Mouse (Mus musculus) induced T-regulatory cell, adult 2 months (primary cell): ENCODE results near the gene Aldh16a1.

Source experiments
- DNase-seq: peaks from one replicate; pipeline ENCODE4 v3.0.0-alpha.2; 2012; ENCODE audit warnings: low read depth

Aldh16a1 gene

DNA sequence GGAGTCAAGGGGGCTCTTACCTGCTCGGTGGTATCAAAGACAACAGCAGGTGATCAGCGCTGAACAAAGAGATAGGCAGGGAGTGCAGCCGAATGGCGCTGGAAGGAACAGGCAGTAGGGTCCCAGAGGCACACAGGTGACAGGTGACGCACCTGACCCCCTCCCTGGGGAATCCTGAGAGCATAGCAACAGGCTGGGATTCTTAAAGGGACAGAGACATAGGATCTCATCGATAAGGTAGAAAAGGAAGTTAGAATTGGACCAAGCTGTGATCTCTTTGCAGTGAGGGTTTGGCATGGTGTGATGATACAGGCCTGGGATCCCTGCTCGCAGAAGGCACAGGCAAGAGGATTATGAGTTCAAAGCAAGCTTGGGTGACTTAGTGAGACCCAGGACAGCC is 25.1 kb upstream of the Aldh16a1 start, which contains the start of gene Gfy:
Gene Gfy (minus strand): TSS at position 101 of the 400 bp plus-strand sequence.
- DNase-seq = no peak

DNA sequence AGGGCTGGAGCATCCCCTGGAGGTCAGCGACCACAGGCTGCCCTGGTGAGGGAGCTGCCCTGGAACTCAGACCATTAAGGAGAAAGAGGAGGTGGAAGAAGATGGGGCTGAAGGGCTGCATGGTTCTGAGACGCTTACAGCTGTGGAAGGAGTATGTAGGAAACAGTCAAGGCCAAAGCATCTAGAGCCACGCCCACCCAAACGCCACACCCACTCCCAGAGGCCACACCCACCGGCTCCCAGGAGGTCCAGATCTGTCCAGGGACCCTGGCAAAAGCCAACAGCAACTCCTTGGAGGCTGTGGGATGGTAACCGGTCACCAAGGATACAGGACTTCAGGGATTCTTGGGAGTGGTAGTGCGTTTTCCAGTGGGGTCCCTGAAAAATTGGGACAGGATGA is 24.2 kb upstream of the Aldh16a1 start:
- peak; percentile 36 for DNase-seq

DNA sequence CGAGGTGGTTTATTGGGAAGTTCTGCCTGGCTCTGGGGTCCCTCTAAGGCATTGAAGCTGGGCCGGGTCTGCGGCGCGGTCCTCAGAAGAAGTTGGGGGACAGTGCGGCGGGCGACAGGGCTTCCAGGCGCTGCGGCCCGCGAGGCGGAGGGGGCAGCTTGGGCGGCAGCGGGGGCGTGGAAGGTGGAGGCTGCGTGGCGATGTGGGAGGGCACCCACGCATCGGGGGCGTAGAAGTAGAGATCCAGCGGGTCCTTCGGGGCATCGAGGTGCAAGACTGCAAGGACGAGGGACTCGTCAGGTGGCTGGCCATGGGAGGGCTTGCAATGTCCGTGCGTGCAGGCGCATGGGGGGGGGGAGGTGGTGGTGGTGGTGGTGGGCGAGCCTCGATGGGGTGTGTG is 22.0 kb upstream of the Aldh16a1 start:
- DNase-seq = no peak

DNA sequence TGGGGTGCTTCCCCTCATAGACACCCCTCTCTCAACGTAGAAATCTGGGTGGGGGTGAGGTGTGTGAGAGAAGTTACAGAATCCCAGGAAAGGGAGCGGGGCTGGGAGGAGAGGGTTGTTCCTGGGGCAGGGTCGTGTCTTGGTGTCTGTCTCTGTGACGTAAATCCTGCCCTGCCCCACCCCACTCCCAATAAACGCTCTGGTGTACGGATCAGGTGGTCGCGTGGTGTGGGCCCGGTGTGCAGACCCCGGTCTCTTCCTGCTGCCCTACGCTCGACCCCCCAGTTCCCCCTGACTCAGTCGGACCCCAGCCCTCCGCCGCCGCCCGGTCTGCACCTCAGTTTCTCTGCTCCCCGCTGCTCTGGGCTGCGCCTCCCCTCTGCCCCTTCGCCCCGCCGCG is 21.5 kb upstream of the Aldh16a1 start:
- no peak for DNase-seq

DNA sequence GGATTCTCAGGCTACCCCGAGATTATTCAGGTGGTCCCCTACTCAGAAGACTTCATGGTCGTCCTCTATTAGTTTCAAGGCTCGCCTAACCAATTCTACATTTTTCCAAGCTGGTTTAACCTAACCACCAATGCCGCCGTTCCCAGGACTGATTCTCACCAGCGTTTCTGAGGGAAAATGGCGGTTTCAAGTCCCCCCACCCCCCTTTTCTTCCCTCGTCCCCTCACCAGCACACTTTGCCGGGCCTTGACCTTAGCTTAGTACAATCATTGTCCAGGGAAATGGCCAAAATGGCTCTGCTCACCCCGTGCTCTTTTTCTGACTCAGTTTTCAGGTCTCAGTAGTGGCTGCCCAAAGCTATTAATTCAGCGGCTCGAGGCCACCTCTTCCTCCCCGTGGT is 21.0 kb upstream of the Aldh16a1 start:
- no peak for DNase-seq

DNA sequence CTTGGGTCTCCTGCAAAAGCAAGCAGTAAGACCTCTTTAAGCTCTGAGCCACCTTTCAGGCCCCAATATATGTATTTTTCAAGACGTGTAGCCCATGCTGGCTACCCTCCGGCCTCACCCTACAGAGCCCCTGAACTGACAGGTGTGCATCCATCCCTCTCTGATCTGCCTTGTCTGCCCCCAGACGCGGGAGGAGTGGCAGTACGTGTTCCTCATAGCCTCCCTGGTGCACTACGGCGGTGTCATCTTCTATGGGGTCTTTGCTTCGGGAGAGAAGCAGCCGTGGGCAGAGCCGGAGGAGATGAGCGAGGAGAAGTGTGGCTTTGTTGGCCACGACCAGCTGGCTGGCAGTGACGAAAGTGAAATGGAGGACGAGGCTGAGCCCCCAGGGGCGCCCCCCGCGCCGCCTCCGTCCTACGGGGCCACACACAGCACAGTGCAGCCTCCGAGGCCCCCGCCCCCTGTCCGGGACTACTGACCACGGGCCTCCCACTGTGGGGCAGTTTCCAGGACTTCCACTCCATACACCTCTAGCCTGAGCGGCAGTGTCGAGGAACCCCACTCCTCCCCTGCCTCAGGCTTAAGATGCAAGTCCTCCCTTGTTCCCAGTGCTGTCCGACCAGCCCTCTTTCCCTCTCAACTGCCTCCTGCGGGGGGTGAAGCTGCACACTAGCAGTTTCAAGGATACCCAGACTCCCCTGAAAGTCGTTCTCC is 20.3 kb upstream of the Aldh16a1 start:
- DNase-seq = no peak

DNA sequence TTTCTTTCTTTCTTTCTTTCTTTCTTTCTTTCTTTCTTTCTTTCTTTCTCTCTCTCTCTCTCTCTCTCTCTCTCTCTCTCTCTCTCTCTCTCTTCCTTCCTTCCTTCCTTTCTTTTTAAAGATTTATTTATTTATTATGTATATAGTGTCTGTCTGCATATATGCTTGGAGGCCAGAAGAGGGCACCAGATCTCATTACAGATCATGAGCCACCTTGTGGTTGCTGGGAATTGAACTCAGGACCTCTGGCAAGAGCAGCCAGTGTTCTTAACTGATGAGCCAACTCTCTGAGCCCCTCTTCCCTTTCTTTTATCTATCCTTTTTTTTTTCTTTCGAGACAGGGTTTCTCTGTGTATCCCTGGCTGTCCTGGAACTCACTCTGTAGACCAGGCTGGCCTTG is 19.4 kb upstream of the Aldh16a1 start:
- peak; percentile 80 for DNase-seq

DNA sequence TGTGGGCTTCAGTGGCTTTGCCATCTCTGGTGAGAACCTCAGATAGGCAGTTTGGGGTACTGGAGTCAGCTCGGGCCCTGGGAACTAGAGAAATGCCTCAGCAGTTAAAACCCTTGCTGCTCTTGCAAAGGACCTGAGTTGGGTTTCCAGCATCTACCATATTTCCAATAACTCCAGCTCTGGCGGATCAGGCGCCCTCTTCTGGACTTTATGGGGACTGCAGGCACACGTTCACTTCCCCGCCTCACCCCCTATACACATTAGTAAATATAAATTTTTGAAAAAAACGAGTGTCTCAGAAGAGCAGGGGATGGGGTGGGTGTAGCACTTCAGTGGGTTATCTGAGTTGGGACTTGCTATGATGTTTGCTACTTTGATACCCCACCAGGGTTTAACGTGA is 18.6 kb upstream of the Aldh16a1 start:
- peak; percentile 75 for DNase-seq

DNA sequence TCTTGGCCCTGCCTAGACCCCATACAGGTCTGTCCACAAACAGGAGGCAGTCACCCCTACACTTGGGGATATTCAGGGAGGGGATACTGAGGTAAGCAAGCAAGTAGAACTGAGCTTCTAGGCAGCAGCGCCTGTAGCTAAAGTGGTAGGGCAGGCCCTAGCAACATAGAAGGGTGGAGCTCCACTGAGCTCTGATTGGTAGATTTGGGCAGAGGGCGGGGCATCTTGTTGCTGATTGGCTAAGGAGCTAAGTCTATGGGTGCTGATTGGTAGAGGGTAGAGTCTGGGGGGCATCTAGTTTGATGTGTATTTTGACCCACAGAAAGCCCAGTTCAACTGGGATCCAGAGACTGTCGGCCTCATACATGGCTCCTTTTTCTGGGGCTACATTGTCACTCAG is 15.1 kb upstream of the Aldh16a1 start:
- DNase-seq = peak; percentile 47

DNA sequence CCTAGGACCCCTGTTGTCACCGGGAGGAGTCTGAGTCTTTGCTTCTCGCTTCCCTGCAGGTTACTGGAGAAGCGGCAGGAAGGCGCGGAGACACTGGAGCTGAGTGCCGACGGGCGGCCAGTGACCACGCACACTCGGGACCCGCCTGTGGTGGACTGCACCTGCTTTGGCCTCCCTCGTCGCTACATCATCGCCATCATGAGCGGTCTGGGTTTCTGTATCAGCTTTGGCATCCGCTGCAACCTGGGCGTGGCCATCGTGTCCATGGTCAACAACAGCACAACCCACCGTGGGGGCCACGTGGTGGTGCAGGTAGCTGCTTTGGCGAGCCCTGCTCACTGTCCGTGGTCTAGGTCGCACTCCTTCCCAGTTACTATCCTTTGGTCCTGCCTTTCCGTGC is 14.3 kb upstream of the Aldh16a1 start:
- DNase-seq = no peak

DNA sequence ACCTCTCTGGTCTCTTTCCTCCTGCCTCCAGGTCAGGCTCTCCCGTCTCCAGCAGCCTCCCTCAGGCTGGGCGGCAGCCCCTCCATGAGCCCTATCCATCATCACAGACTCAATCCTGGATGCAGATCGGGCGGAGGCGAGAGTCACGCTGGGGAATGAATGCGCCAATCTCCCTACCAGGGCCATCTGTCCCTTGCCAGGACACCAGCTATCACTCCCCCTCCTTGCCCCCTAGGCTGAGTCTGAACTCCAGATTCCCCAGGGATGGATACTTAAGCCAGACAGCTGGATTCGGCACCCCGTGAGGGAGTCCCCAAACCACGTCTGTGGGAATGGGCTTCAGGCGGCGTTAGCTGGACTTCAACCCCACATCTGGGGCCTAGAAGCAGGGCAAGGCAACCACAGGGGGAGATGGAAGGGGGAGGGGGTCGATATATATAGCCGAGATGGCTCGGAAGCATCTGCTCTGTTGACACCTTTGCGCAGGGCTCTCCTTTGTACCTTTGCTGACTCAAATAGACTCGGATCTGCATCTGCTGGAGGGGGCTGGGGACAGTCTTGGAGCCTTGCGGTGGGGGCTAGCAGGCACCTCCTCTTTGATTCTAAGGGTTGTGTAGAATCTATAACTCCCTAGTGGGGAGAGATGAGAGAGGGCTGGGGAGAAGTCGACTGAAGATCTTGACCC is 13.5 kb upstream of the Aldh16a1 start:
- DNase-seq = no peak

DNA sequence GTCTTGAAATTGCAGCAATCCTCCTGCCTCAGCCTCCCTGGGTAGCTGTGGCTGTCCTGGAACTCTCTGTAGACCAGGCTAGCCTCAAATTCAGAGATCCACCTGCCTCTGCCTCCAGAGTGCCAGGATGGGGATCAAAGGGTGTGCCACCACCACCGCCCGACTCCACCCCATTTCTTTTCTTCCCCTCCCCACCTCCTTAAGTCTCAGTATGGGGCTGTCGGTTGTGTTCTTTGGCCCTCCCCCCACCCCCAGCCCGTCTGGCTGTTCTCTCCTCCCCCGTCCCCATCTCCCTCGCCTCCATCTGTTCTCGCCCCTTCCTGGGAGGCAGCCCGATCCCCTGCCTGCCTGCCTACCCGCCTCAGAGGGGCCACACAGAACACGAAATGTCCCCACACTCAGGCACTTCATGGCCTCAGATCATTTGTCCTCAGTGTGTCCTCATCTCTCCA is 12.6 kb upstream of the Aldh16a1 start:
- DNase-seq = no peak

DNA sequence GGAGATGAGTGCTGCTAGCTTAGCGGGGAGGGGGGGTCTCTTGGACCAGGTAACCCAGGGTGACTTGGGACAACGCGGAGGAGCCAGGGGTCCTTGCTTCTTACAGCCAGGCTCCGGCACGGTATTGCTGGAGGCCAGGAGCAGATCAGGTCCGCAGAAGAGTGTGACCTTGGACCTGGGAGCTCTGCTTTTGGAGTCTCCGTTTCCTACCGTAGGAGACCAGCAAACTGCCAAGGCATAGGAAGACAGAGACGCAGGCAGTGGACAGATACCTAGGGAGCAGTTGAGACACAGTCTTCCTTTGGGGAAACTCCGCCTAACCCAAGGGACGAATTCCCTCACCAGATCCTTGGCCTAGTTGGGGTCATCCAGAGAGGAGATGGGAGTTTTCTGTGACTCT is 11.3 kb upstream of the Aldh16a1 start:
- DNase-seq = no peak

DNA sequence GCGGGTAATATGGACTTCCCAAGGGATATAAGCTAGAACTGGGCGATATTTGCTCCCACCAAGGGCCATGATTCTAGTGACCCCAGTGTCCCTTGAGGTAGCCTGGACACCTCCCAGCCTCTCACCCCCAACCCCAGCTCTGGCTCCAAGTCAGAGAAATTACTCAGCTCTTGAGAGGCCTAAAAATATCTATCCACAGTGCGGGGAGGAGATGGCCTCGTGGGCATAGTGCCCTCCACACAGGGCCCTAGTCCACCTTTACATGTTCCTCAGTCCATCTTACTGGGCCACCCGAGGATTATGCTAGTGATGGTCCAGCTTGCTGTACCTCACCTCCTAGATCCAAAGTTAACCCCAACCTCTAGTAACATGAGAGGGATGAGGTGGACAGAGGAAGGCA is 10.4 kb upstream of the Aldh16a1 start:
- no peak for DNase-seq

DNA sequence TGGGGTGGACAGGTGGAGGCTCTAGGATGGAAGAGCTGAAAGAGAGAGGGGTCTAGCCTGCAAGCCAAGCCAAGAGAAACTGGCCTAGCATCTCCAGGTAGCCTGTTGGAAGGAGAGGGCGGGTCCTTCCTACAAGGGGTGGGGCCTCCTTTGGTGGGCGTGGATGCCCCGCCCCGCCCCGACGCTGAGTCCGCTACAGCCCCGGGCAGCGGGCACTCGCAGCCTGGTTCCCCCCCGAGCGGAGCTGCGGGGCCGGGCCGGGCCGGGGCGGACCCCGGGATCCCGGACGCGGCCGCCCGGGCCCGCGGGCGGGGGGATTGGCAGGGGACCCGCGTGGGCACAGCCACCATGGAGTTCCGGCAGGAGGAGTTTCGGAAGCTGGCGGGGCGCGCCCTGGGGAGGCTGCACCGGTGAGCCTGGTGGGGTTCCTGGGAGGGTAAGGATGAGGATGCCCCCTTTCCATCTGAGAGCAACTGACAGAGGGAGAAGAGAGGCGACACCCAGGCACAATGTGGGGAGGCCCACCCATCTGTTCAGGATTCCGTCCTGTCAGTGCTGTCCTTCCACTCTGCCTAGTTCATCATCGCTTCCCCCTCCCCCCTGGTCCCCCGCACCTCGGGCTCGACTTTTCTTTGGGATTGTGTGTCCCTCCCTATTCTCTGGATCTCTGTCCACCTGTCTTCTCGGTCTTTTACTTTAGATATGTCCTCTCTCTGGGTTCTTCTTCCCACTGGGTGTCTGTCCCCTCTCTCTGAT is 9.5 kb upstream of the Aldh16a1 start, which contains the start of gene Slc17a7:
Gene Slc17a7 (plus strand): TSS at position 215 of the 756 bp plus-strand sequence.
- peak; percentile 73 for DNase-seq

DNA sequence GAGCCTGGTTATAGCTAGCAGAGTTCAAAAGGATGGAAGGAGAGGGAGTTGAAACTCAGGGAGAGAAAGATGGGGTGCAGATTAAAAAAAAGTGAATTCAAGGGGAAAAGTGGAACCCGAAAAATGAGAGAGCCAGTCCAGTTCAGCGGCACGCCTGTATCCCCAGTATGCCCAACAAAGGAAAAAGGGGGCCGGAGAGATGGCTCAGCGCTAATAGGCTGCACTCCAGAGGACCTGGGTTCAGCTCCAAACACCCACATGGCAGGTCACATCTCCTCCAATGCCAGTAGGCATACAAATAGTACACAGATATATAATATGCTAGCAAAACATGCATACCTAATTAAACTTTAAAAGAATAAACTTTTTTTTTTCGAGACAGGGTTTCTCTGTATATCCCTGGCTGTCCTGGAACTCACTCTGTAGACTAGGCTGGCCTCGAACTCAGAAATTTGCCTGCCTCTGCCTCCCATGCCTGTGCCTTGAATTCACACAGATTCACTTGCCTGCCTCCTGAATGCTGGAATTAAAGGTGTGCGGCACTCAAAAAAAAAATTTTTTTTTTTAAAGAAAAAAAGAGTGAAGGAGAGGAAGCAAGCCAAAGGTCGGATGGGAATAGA is 8.7 kb upstream of the Aldh16a1 start:
- DNase-seq = no peak

DNA sequence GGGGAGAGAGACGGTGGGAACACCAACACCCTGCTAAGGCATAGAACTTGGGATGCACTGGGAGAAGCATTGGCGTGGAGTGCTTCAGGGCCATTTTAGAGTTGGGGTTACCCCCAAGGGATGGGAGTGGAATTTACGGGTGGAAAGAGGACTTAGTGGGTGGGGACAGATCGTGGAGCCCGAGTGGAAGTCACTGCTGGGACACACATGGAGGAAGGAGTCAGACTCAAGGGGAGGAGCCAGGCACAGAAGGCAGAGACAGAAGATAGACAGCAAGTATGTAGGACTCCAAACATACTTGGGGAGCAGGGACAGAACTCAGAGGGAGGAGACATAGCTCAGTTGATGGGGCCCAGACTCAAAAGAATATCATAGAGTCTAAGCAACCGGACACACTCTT is 8.2 kb upstream of the Aldh16a1 start:
- no peak for DNase-seq

DNA sequence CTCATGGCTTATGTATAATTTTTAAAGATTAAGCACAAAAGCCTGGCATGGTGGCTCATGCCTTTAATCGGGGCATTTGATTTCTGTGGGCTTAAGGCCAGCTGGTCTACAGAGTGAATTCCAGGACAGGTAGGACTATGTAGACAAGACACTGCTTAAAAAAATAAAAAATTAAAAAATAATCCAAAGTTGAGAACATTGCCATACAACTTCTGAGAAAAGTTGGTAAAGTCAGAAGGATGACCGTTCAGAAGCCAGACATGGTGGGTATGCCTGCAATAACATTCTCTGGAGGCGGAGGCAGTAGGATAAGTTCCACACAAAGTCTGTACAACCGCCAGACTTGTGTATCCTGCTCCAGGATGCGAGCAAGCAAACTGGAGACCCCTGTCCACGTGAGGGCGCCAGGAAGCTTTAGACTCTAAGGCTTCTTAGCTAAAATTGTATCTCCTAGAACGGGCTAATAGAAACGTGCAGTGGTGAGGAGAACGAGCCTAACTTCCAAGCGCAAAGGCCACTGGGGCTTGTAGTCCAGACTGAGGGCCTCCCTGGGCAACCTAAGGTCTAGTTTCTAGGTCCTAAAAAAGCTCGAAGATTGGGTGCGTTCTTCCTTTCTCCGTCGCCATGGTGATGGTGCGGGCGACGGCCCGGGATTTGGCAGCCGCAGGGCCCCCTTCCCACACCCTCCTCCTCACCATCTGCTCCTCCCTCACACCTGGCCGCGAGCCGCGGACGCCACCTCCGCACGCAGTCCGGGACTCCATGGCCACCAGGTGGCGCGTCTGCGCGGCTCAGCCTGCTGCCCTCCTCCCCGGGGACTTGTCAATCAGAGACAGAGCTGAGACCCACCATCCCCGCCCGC is 7.5 kb upstream of the Aldh16a1 start:
- peak; percentile 91 for DNase-seq

DNA sequence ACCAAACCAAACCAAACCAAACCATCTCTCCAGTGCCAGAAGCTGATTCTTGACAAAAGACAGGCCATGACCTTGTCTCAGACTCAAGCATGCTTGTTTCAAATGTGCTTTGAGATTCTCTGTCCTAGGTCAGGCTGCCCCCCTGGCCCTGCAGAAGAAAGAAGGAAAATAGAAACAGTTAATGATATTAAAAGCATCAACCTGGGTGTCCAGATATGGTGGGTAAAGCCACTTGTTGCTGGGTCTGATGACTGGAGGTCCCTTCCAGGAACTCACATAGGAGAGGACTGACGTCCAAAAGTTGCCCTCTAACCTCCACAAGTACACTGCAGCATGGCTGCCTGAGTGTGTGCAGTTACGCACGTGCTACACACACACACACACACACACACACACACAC is 6.5 kb upstream of the Aldh16a1 start:
- DNase-seq = no peak

DNA sequence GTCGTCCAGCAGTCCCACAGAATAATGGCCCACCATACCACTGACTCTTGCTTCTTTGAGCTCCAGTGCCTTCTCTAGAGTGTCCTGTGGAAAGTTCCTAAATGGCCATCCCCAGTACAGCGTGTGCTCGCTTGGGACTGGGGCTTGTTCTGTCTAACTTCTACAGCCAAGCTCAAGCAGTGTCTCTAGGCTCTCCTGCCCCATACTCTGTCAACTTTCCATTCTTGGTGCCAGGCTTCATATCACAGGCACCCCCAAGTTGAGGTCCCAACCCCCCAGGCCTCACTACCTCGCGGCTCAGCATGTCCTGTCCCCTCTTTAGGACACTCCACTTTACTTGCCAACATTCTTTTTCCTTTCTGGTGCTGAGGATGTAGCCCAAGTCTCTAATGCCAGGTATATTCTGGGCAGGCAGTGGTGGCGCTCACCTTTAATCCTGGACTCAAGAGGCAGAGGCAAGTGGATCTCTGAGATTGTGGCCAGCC is 6.0 kb upstream of the Aldh16a1 start:
- DNase-seq = no peak

DNA sequence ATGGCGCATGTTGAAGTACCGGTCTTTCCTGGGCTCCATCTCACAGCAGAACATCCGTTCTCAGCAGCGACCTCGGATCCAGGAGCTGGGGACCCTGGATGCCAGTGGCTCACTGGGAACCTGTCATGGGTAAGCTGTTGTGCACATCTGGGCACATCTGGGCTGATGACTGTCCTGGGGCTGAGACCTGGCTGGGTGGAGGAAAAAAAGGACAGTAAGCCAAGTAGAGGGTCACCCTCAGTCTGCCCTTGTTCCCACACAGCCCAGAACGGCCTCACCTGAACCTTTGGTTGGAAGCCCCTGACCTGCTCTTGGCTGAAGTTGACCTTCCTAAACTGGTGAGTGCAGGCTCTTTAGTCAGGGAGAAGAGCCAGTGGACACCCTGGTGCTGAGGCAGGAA is 4.6 kb upstream of the Aldh16a1 start:
- no peak for DNase-seq
